10 mouse cellular contexts compared by ENCODE assay signal in genomic region chr10:5639112-5639511, GRCm38 (mm10). TPM values are rescaled to one million over a fixed set of nuclear protein-coding genes. Genes with fewer than 3 reads are reported as not detected.
DNase-seq lines count a peak whose midpoint lies in the region; ATAC-seq and TF ChIP-seq lines count a peak whose summit lies in the region.
"Had no signal": no experiment of that assay in that cellular context is flagged by ENCODE, and none has a peak within 500 bp of the region (broad histone marks: within the 10 kb centered on the region; RNA-seq: fewer than 3 reads in every experiment).

TSS of gene Vip (plus strand) at chr10:5639218.

- intact Hi-C loops in heart, postnatal 14 days (cut with DNase I) = loop anchor here (5.0 to 10.0 kb wide), 2 partner anchors 84 to 148 kb away; partner anchors contain the start of gene Syne1
- intact Hi-C loops in gastrocnemius, adult 2 months (cut with DNase I) = no loop called here

- peak; percentile 19 to 45 for DNase-seq in heart, postnatal 14 days
- no peak for DNase-seq in heart, adult 11 months
- DNase-seq in right cerebral cortex, postnatal 4 days = peak; percentile 7
- DNase-seq in right cerebral cortex, postnatal 25 days = no peak
- peak; percentile 48 for DNase-seq in neural tube, embryonic 11.5 days (ENCODE audit: low spot score)
- DNase-seq in gastrocnemius, adult 2 months = no peak
- no peak for DNase-seq in urinary bladder, adult 18-20 months (ENCODE audit: low spot score in 2 of 2)

- TF ChIP-seq CTCF in intestine, postnatal 0 days (IDR thresholded peaks at IDR 0.05; ENCODE audit: low read depth) = no peak
- no peak for TF ChIP-seq CTCF in gastrocnemius, adult 2 months (IDR thresholded peaks at IDR 0.05)

- no peak for ATAC-seq in intestine, postnatal 0 days
- no peak for ATAC-seq in neural tube, embryonic 11.5 days (ENCODE audit: insufficient read depth, low FRiP score, low TSS enrichment)

- H3K9me3 ChIP-seq in intestine, postnatal 0 days (ENCODE audit: control insufficient read depth) = no peaks in the 10 kb centered on the region
- no peaks in the 10 kb centered on the region for H3K9me3 ChIP-seq in neural tube, embryonic 11.5 days (ENCODE audit: control insufficient read depth, low read length)
- H3K9me3 ChIP-seq: G1E; neural tube, embryonic 12.5 days had no signal

- H3K27me3 ChIP-seq in intestine, postnatal 0 days (replicated peaks; ENCODE audit: control insufficient read depth, insufficient read depth, low read length) = no peaks in the 10 kb centered on the region
- H3K27me3 ChIP-seq in neural tube, embryonic 11.5 days (ENCODE audit: control insufficient read depth, insufficient read depth, low read length) = no peaks in the 10 kb centered on the region
- H3K27me3 ChIP-seq: neural tube, embryonic 12.5 days had no signal

- 28% methylated on average over 8 of the region's 8 CpGs for WGBS in intestine, postnatal 0 days
- 33% methylated on average over 8 of the region's 8 CpGs for WGBS in neural tube, embryonic 11.5 days

- no peak within 1 kb of the TSS for H3K4me2 ChIP-seq in intestine, postnatal 0 days (replicated peaks; ENCODE audit: low read depth)
- no peak within 1 kb of the TSS for H3K4me2 ChIP-seq in neural tube, embryonic 11.5 days (ENCODE audit: low read depth)
- H3K4me2 ChIP-seq: neural tube, embryonic 12.5 days had no signal

- H3K9ac ChIP-seq in intestine, postnatal 0 days (ENCODE audit: low read depth, low read length) = no peak within 1 kb of the TSS
- no peak within 1 kb of the TSS for H3K9ac ChIP-seq in neural tube, embryonic 11.5 days (ENCODE audit: low read length)
- H3K9ac ChIP-seq: neural tube, embryonic 12.5 days had no signal

- no peak within 1 kb of the TSS for H3K4me3 ChIP-seq in intestine, postnatal 0 days (ENCODE audit: low read depth, low read length)
- H3K4me3 ChIP-seq in neural tube, embryonic 11.5 days (ENCODE audit: low read depth, low read length) = no peak within 1 kb of the TSS
- no peak within 1 kb of the TSS for H3K4me3 ChIP-seq in gastrocnemius, adult 2 months
- H3K4me3 ChIP-seq: neural tube, embryonic 12.5 days had no signal

- H3K36me3 ChIP-seq in intestine, postnatal 0 days (ENCODE audit: control insufficient read depth, insufficient read depth) = no peaks in the 10 kb centered on the region
- no peaks in the 10 kb centered on the region for H3K36me3 ChIP-seq in neural tube, embryonic 11.5 days (ENCODE audit: control insufficient read depth, insufficient read depth, low read length)
- H3K36me3 ChIP-seq: G1E; neural tube, embryonic 12.5 days had no signal

- no peaks in the 10 kb centered on the region for H3K4me1 ChIP-seq in intestine, postnatal 0 days (replicated peaks; ENCODE audit: control insufficient read depth, insufficient read depth, low read length)
- H3K4me1 ChIP-seq in neural tube, embryonic 11.5 days (ENCODE audit: control insufficient read depth, insufficient read depth, low read length) = no peaks in the 10 kb centered on the region
- H3K4me1 ChIP-seq: neural tube, embryonic 12.5 days had no signal

- no peak within 1 kb of the TSS for H3K27ac ChIP-seq in intestine, postnatal 0 days (ENCODE audit: low read depth, low read length)
- no peak within 1 kb of the TSS for H3K27ac ChIP-seq in neural tube, embryonic 11.5 days (ENCODE audit: low read depth, low read length)
- H3K27ac ChIP-seq in gastrocnemius, adult 2 months = no peak within 1 kb of the TSS
- H3K27ac ChIP-seq: neural tube, embryonic 12.5 days had no signal

RNA-seq across cellular contexts. Expression of gene Vip, which starts in this region (rescaled TPM):
- not detected for total RNA-seq in heart, postnatal 14 days (2021)
- 33.8 and 35.6 TPM in 2 replicates for polyA plus RNA-seq in intestine, postnatal 0 days (2015; fragmentation: Nextera tagmentation; extraction: Ambion mirVana)
- 0.26 and 0.29 TPM in 2 replicates for polyA plus RNA-seq in neural tube, embryonic 11.5 days (2014; fragmentation: Nextera tagmentation; extraction: Ambion mirVana)
- not detected for total RNA-seq in gastrocnemius, adult 2 months (2021)
- polyA plus RNA-seq: G1E had no signal

Comparison
In these comparisons a context has a peak if more than half of its experiments do, and no peak if none do; other contexts are left out.
1. RNA of gene Vip (polyA plus RNA-seq): 33.8 to 35.6 TPM in intestine, postnatal 0 days; 0.26 to 0.29 TPM in neural tube, embryonic 11.5 days; every median in the first group is over 10 times any median in the second.
2. Peak in DNase-seq in heart, postnatal 14 days; RNA of the gene not detected or under 1 TPM.
3. Peak in DNase-seq in neural tube, embryonic 11.5 days; RNA of the gene not detected or under 1 TPM.